Mouse (Mus musculus): ENCODE measurements around the gene Sdc3. TPM values are rescaled to one million over a fixed set of nuclear protein-coding genes. Genes with fewer than 3 reads are reported as not detected.
A peak's percentile ranks its signal among the peaks of the same experiment; 100 is the strongest.

Gene Sdc3
- polyA plus RNA-seq (2014; fragmentation: Nextera tagmentation; extraction: Ambion mirVana), result 18.6 and 24.7 TPM in 2 replicates

- peaks cover 19% of the 10 kb centered on the region for H3K4me1 ChIP-seq (ENCODE audit: control insufficient read depth, insufficient read depth, low read length)
Observed at GRCm38 (mm10) chr4:130792376-130793179, at the start of gene Sdc3. TSS of gene Sdc3 (plus strand) at chr4:130792537.

DNA sequence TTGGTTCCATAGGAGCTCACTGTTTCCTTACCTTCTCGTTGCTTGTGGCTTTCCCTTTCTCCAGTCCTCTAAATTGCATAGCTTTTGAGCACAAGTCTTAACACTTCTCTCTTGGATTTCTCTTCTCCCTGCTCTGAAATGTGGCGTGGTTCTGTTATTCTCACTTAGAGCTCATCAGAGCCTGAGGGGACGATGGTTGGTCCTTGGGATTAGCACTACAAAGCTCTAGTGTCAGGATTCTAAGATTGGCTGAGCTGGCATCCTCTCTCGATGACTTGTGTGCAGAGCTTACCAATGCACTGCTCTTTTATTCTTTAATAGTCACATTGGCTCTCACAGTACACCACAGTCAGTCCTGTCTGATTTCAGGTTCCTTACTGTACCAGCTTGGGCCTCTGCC lies 48.3 kb upstream of the Sdc3 start:
- Histone ChIP-seq H3K4me1 (ENCODE audit: control insufficient read depth, insufficient read depth, low read length) (no peaks in the 10 kb centered on the region), H3K9me3 (ENCODE audit: control insufficient read depth, low read length) (no peaks in the 10 kb centered on the region), H3K4me3 (ENCODE audit: low read depth, low read length) (no peak overlapping the region), H3K36me3 (ENCODE audit: control insufficient read depth, insufficient read depth, low read length) (peaks cover 43% of the 10 kb centered on the region), H3K27ac (replicated peaks; ENCODE audit: low read depth, low read length) (no peak overlapping the region), H3K27me3 (ENCODE audit: control insufficient read depth, insufficient read depth, low read length) (no peaks in the 10 kb centered on the region), H3K9ac (ENCODE audit: low read length) (no peak overlapping the region), H3K4me2 (ENCODE audit: low read depth, severe bottlenecking) (no peak overlapping the region)
- DNase-seq (ENCODE audit: low spot score) (no peak), ATAC-seq (ENCODE audit: insufficient number of reproducible peaks, low FRiP score, low TSS enrichment, low read depth) (no peak)
- WGBS, result 80% methylated on average over 4 of the region's 4 CpGs

More at GRCm38 (mm10) chr4:130792376-130793179, at the start of gene Sdc3:
- ATAC-seq (ENCODE audit: insufficient number of reproducible peaks, low FRiP score, low TSS enrichment, low read depth) (peak; percentile 28; the same call in 1 of the 2 replicates), DNase-seq (ENCODE audit: low spot score) (peak; percentile 59)
- H3K36me3 ChIP-seq (ENCODE audit: control insufficient read depth, insufficient read depth, low read length), result no peaks in the 10 kb centered on the region
- peak within 1 kb of the TSS; percentile 95 for H3K4me2 ChIP-seq (ENCODE audit: low read depth, severe bottlenecking)
- 3% methylated on average over 34 of the region's 99 CpGs for WGBS
- H3K9ac ChIP-seq (ENCODE audit: low read length), result peak within 1 kb of the TSS; percentile 97
- H3K9me3 ChIP-seq (ENCODE audit: control insufficient read depth, low read length), result no peaks in the 10 kb centered on the region
- peak within 1 kb of the TSS; percentile 94 for H3K4me3 ChIP-seq (ENCODE audit: low read depth, low read length)
- no peaks in the 10 kb centered on the region for H3K27me3 ChIP-seq (ENCODE audit: control insufficient read depth, insufficient read depth, low read length)
- peak within 1 kb of the TSS; percentile 26; the same call in 1 of the 2 replicates for H3K27ac ChIP-seq (replicated peaks; ENCODE audit: low read depth, low read length)

GRCm38 (mm10) chr4:130745561-130746306 lies 46.6 kb upstream of the Sdc3 start:
- Histone ChIP-seq H3K4me3 (ENCODE audit: low read depth, low read length) (no peak overlapping the region), H3K9ac (ENCODE audit: low read length) (no peak overlapping the region), H3K4me2 (ENCODE audit: low read depth, severe bottlenecking) (no peak overlapping the region), H3K4me1 (ENCODE audit: control insufficient read depth, insufficient read depth, low read length) (no peaks in the 10 kb centered on the region), H3K27me3 (ENCODE audit: control insufficient read depth, insufficient read depth, low read length) (no peaks in the 10 kb centered on the region), H3K27ac (replicated peaks; ENCODE audit: low read depth, low read length) (no peak overlapping the region), H3K9me3 (ENCODE audit: control insufficient read depth, low read length) (no peaks in the 10 kb centered on the region), H3K36me3 (ENCODE audit: control insufficient read depth, insufficient read depth, low read length) (peaks cover 43% of the 10 kb centered on the region)
- ATAC-seq (ENCODE audit: insufficient number of reproducible peaks, low FRiP score, low TSS enrichment, low read depth) (no peak), DNase-seq (ENCODE audit: low spot score) (no peak)
- 84% methylated on average over 5 of the region's 5 CpGs for WGBS

DNA sequence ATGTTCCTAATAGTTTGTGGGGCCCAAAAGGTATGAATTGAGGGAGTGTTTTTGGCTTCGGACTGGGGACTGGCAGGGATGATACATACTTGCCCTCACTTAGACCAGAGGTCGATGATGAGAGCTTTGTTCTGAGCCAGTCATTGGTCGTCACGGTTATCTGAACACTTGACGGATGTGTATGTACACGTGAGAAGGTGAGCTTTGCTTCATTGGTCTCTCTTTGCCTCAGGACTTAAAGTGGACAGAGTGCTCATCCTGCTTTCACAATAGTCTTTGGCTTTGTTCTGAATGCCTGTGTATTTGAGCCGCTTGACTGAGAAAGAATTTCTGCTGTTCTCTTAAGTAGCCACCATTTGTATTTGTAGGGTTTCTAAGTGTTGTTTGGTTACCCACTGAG lies 42.8 kb upstream of the Sdc3 start:
- Histone ChIP-seq H3K27me3 (ENCODE audit: control insufficient read depth, insufficient read depth, low read length) (no peaks in the 10 kb centered on the region), H3K36me3 (ENCODE audit: control insufficient read depth, insufficient read depth, low read length) (peaks cover 50% of the 10 kb centered on the region), H3K4me2 (ENCODE audit: low read depth, severe bottlenecking) (no peak overlapping the region), H3K9ac (ENCODE audit: low read length) (no peak overlapping the region), H3K9me3 (ENCODE audit: control insufficient read depth, low read length) (no peaks in the 10 kb centered on the region), H3K4me1 (ENCODE audit: control insufficient read depth, insufficient read depth, low read length) (no peaks in the 10 kb centered on the region), H3K4me3 (ENCODE audit: low read depth, low read length) (no peak overlapping the region), H3K27ac (replicated peaks; ENCODE audit: low read depth, low read length) (no peak overlapping the region)
- ATAC-seq (ENCODE audit: insufficient number of reproducible peaks, low FRiP score, low TSS enrichment, low read depth) (no peak), DNase-seq (ENCODE audit: low spot score) (no peak)
- 93% methylated on average over 7 of the region's 7 CpGs for WGBS

DNA sequence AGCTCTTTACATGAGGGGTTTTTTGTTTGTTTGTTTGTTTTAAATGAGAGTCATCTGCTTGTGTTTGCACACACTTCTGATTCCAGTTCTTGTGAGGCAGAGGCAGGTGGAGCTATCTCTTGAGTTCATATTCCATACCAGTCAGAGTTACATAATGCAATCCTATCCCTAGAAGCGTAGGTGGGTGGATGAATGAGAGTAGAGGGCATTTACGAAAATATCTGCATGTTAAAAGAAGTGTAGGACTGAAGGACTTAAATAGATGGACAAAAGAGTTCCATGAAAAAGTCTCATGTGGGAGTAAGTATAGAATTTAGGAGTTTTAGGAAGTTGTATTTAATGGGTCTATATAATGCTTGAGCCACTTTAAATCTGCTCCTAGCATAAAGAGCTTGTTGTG lies 40.4 kb upstream of the Sdc3 start:
- DNase-seq (ENCODE audit: low spot score), result no peak
- H3K4me2 ChIP-seq (ENCODE audit: low read depth, severe bottlenecking), result no peak overlapping the region
- 93% methylated on average over 2 of the region's 2 CpGs for WGBS
- H3K36me3 ChIP-seq (ENCODE audit: control insufficient read depth, insufficient read depth, low read length), result peaks cover 37% of the 10 kb centered on the region
- no peaks in the 10 kb centered on the region for H3K4me1 ChIP-seq (ENCODE audit: control insufficient read depth, insufficient read depth, low read length)
- ATAC-seq (ENCODE audit: insufficient number of reproducible peaks, low FRiP score, low TSS enrichment, low read depth), result no peak
- H3K27ac ChIP-seq (replicated peaks; ENCODE audit: low read depth, low read length), result no peak overlapping the region
- H3K9me3 ChIP-seq (ENCODE audit: control insufficient read depth, low read length), result no peaks in the 10 kb centered on the region
- no peak overlapping the region for H3K9ac ChIP-seq (ENCODE audit: low read length)
- H3K4me3 ChIP-seq (ENCODE audit: low read depth, low read length), result no peak overlapping the region
- no peaks in the 10 kb centered on the region for H3K27me3 ChIP-seq (ENCODE audit: control insufficient read depth, insufficient read depth, low read length)

- Histone ChIP-seq H3K4me1 (ENCODE audit: control insufficient read depth, insufficient read depth, low read length) (no peaks in the 10 kb centered on the region), H3K27ac (replicated peaks; ENCODE audit: low read depth, low read length) (no peak overlapping the region), H3K9me3 (ENCODE audit: control insufficient read depth, low read length) (no peaks in the 10 kb centered on the region), H3K27me3 (ENCODE audit: control insufficient read depth, insufficient read depth, low read length) (no peaks in the 10 kb centered on the region), H3K4me2 (ENCODE audit: low read depth, severe bottlenecking) (no peak overlapping the region), H3K36me3 (ENCODE audit: control insufficient read depth, insufficient read depth, low read length) (peaks cover 35% of the 10 kb centered on the region), H3K4me3 (ENCODE audit: low read depth, low read length) (no peak overlapping the region), H3K9ac (ENCODE audit: low read length) (no peak overlapping the region)
- DNase-seq (ENCODE audit: low spot score), result no peak
- ATAC-seq (ENCODE audit: insufficient number of reproducible peaks, low FRiP score, low TSS enrichment, low read depth), result no peak
- WGBS, result 80% methylated on average over 7 of the region's 7 CpGs
Observed at GRCm38 (mm10) chr4:130752591-130752990, 39.7 kb upstream of the Sdc3 start.

DNA sequence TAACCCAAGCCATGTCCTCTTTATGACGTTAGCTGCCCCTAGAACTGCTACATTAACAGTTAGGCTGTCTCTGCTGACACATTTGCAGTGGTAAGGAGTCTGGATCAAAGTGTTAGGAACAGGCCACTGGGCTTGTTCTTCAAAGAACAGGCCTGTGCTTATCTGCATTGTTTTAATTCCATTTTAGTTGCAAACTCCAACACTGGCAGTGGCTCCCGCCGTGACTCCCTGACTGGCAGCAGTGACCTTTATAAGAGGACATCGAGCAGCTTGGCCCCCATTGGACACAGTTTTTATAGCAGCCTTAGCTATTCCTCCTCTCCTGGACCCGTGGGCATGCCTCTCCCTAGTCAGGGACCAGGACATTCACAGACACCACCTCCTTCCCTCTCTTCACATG lies 38.6 kb upstream of the Sdc3 start:
- WGBS, result 78% methylated on average over 5 of the region's 5 CpGs
- H3K27me3 ChIP-seq (ENCODE audit: control insufficient read depth, insufficient read depth, low read length), result no peaks in the 10 kb centered on the region

GRCm38 (mm10) chr4:130754776-130755175 lies 37.6 kb upstream of the Sdc3 start:
- Histone ChIP-seq H3K27ac (replicated peaks; ENCODE audit: low read depth, low read length) (no peak overlapping the region), H3K27me3 (ENCODE audit: control insufficient read depth, insufficient read depth, low read length) (no peaks in the 10 kb centered on the region), H3K4me2 (ENCODE audit: low read depth, severe bottlenecking) (no peak overlapping the region), H3K36me3 (ENCODE audit: control insufficient read depth, insufficient read depth, low read length) (peaks cover 30% of the 10 kb centered on the region), H3K9me3 (ENCODE audit: control insufficient read depth, low read length) (no peaks in the 10 kb centered on the region), H3K4me3 (ENCODE audit: low read depth, low read length) (no peak overlapping the region), H3K9ac (ENCODE audit: low read length) (no peak overlapping the region), H3K4me1 (ENCODE audit: control insufficient read depth, insufficient read depth, low read length) (no peaks in the 10 kb centered on the region)
- DNase-seq (ENCODE audit: low spot score), result no peak
- WGBS, result 64% methylated on average over 2 of the region's 2 CpGs
- no peak for ATAC-seq (ENCODE audit: insufficient number of reproducible peaks, low FRiP score, low TSS enrichment, low read depth)

More for the DNA sequence above, 38.6 kb upstream of the Sdc3 start:
- H3K36me3 ChIP-seq (ENCODE audit: control insufficient read depth, insufficient read depth, low read length), result peaks cover 30% of the 10 kb centered on the region
- no peaks in the 10 kb centered on the region for H3K4me1 ChIP-seq (ENCODE audit: control insufficient read depth, insufficient read depth, low read length)
- no peak overlapping the region for H3K27ac ChIP-seq (replicated peaks; ENCODE audit: low read depth, low read length)
- no peaks in the 10 kb centered on the region for H3K9me3 ChIP-seq (ENCODE audit: control insufficient read depth, low read length)
- no peak overlapping the region for H3K9ac ChIP-seq (ENCODE audit: low read length)
- DNase-seq (ENCODE audit: low spot score), result no peak
- ATAC-seq (ENCODE audit: insufficient number of reproducible peaks, low FRiP score, low TSS enrichment, low read depth), result no peak
- no peak overlapping the region for H3K4me3 ChIP-seq (ENCODE audit: low read depth, low read length)
- H3K4me2 ChIP-seq (ENCODE audit: low read depth, severe bottlenecking), result no peak overlapping the region
